Mouse (Mus musculus) limb, embryonic 12.5 days (tissue): ENCODE results near the gene R3hdm1. TPM values are rescaled to one million over a fixed set of nuclear protein-coding genes. Genes with fewer than 3 reads are reported as not detected.

ENCODE experiments used
- microRNA counts: library from miRNA; unstranded; fragments of <30 nt; microRNA quantifications from one replicate; lab custom pipeline; 2017
- microRNA-seq: library from miRNA; unstranded; fragments of <30 nt; microRNA quantifications from one replicate; pipeline ENCODE4, GENCODE M21; 2017
- polyA plus RNA-seq: library from polyadenylated mRNA; unstranded; fragments of >200 nt; fragmentation: Nextera tagmentation; extraction: Ambion mirVana; gene quantifications from 2 replicates; pipeline ENCODE4 v1.2.1, GENCODE M21; 2016

R3hdm1 gene
- polyA plus RNA-seq, 1 experiment from 2014 or later, result 75.5 TPM

MicroRNAs within 50 kb of the gene (microRNA counts, 519-probe panel; counts per million panel counts)
- 2,520 counts per million, percentile 10 among the panel's probes with 10 or more counts for microRNA mmu-miR-128 (lab: Ali Mortazavi, UCI)

Small RNA genes lying within 50 kb of the gene (microRNA-seq; reads per million reads assigned to microRNA genes)
- gene Mir128-1, result 131 reads per million, percentile 55 among the genes with 10 or more reads in this experiment

Other genes with a start within 250 kb of the R3hdm1 start
- gene Map3k19, start 248.3 kb upstream of the R3hdm1 start, polyA plus RNA-seq, result not detected in 2 replicates
- gene Rab3gap1, start 234.5 kb upstream of the R3hdm1 start, polyA plus RNA-seq, result 23.7 and 24.5 TPM in 2 replicates
- gene Zranb3, start 254 bp upstream of the R3hdm1 start, polyA plus RNA-seq, result 13.8 and 14.1 TPM in 2 replicates
- 67.8 and 72.3 TPM in 2 replicates for gene Ubxn4, start 140.7 kb downstream of the R3hdm1 start, polyA plus RNA-seq
- 0.14 and 0.34 TPM in 2 replicates for gene Lct, start 225.0 kb downstream of the R3hdm1 start, polyA plus RNA-seq